Mouse (Mus musculus) myocyte (in vitro differentiated cells): ENCODE measurements at regions not wholly inside any gene's neighbourhood (a gene's known extent, or its start where the extent isn't known, plus 50 kb on each side); places are given as distances from the start of the nearest gene placed in this dataset.

Source experiments
- H3K27me3 ChIP-seq: one replicate; pipeline ENCODE4 v1.6.1; 2011; ENCODE audit not compliant: control insufficient read depth, insufficient read depth, insufficient read length
- H3K36me3 ChIP-seq: one replicate; pipeline ENCODE4 v1.6.1; 2011; ENCODE audit not compliant: control insufficient read depth, insufficient read depth
- H3K4me2 ChIP-seq: one replicate; pipeline ENCODE4 v1.6.1; 2011; ENCODE audit warnings: low read depth, control low read depth
- H3K4me3 ChIP-seq: one replicate; pipeline ENCODE4 v1.5.1; 2011; ENCODE audit warnings: mild to moderate bottlenecking, control low read depth, moderate library complexity
- H3K79me2 ChIP-seq: one replicate; pipeline ENCODE4 v1.6.1; 2011; ENCODE audit not compliant: control insufficient read depth, insufficient read depth
- H3ac ChIP-seq: one replicate; pipeline ENCODE4 v1.6.1; 2011; ENCODE audit not compliant: control insufficient read depth, insufficient read length
- CEBPB ChIP-seq: IDR thresholded peaks from 2 replicates; pipeline ENCODE4 v1.6.1; 2011; ENCODE audit warnings: mild to moderate bottlenecking, moderate library complexity; ENCODE audit not compliant: poor library complexity, insufficient read depth, severe bottlenecking
- E2F4 ChIP-seq: IDR thresholded peaks from one replicate; pipeline ENCODE4 v1.6.1; 2011; ENCODE audit warnings: mild to moderate bottlenecking, control low read depth, moderate library complexity; ENCODE audit not compliant: insufficient read depth
- MAX ChIP-seq: IDR thresholded peaks from one replicate; pipeline ENCODE4 v1.6.1; 2011; ENCODE audit warnings: low read depth, mild to moderate bottlenecking, control low read depth
- MYOD1 ChIP-seq, 3 experiments: IDR thresholded peaks; one replicate each; pipeline ENCODE4 v1.6.1; 2011; ENCODE audit warnings: control low read depth in 2 of 3, low read depth in 2 of 3, mild to moderate bottlenecking in 2 of 3, moderate library complexity in 1 of 3; ENCODE audit not compliant: insufficient read length in 2 of 3, control insufficient read depth in 1 of 3
- MYOG ChIP-seq, 3 experiments: IDR thresholded peaks; one replicate each; pipeline ENCODE4 v1.6.1; 2011; ENCODE audit warnings: control low read depth in 2 of 3, low read depth in 2 of 3, mild to moderate bottlenecking in 2 of 3; ENCODE audit not compliant: insufficient read length in 2 of 3, control insufficient read depth in 1 of 3, insufficient read depth in 1 of 3
- POLR2A ChIP-seq: IDR thresholded peaks from one replicate; pipeline ENCODE4 v1.6.1; 2011; ENCODE audit warnings: low read depth, mild to moderate bottlenecking, control low read depth, moderate library complexity; ENCODE audit not compliant: insufficient read length
- POLR2AphosphoS2 ChIP-seq: IDR thresholded peaks from one replicate; pipeline ENCODE4 v1.6.1; 2011; ENCODE audit warnings: low read depth, control low read depth; ENCODE audit not compliant: insufficient read length
- REST ChIP-seq: IDR thresholded peaks from one replicate; pipeline ENCODE4 v1.6.1; 2011; ENCODE audit warnings: mild to moderate bottlenecking, control low read depth, moderate library complexity; ENCODE audit not compliant: insufficient read depth, insufficient read length
- SRF ChIP-seq: IDR thresholded peaks from one replicate; pipeline ENCODE4 v1.6.1; 2011; ENCODE audit warnings: low read depth; ENCODE audit not compliant: control insufficient read depth, insufficient read length
- TCF12 ChIP-seq: IDR thresholded peaks from one replicate; pipeline ENCODE4 v1.6.1; 2011; ENCODE audit warnings: mild to moderate bottlenecking, control low read depth; ENCODE audit not compliant: poor library complexity, insufficient read depth, severe bottlenecking
- TCF3 ChIP-seq: IDR thresholded peaks from one replicate; pipeline ENCODE4 v1.6.1; 2011; ENCODE audit warnings: low read depth, control low read depth; ENCODE audit not compliant: insufficient read length
- USF1 ChIP-seq: IDR thresholded peaks from one replicate; pipeline ENCODE4 v1.6.1; 2011; ENCODE audit warnings: low read depth, mild to moderate bottlenecking, control low read depth, moderate library complexity

DNA sequence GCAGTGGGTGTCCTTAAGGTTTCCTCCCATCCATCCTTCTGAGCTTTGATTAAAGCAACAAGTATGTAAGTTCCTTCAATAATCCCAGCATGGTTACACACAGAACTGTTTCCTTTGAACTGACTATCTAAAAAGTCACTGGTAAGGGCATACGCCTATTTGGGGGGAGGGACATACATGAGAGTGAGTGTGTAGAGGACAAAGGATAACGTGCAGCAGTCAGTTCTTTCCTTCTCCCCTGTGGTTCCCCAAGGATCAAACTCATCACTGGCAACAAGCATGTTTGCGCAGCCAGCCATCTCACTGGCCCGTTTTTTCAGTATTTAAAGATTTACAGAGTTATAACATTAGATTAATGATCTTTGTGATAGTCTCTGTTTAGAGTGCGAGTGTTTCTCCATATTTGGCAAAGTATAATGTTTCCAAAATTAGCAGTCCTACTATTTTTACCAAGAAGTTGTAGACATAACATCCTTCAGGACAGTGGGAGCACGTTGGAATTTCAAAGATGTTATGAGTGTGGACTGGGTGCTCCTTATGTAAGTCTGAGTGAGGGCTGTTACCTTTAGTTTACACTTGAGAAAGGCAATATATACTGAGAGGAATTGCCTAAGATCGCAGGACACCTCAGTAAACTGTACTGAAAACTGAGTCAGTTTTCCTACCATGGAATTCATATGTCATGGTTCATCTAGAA is 151.6 kb upstream of the Lrig3 start:
- H3ac ChIP-seq, result no peak overlapping the region
- H3K27me3 ChIP-seq, result no peaks in the 10 kb centered on the region
- no peak overlapping the region for H3K4me2 ChIP-seq
- no peak overlapping the region for H3K4me3 ChIP-seq
- H3K79me2 ChIP-seq, result no peaks in the 10 kb centered on the region
- H3K36me3 ChIP-seq, result no peaks in the 10 kb centered on the region
- no peak for TF ChIP-seq POLR2A
- no peak for TF ChIP-seq E2F4
- no peak for TF ChIP-seq MYOG (IDR thresholded peaks at IDR 0.05; ENCODE audit: control insufficient read depth in 1 of 3, insufficient read depth in 1 of 3, insufficient read length in 2 of 3, low read depth in 2 of 3)
- no peak for TF ChIP-seq USF1
- no peak for TF ChIP-seq CEBPB
- TF ChIP-seq REST, result no peak
- no peak for TF ChIP-seq SRF
- TF ChIP-seq TCF3, result no peak
- TF ChIP-seq TCF12, result no peak

GRCm38 (mm10) chr10:125832134-125832533 is 133.8 kb upstream of the Lrig3 start:
- no peak overlapping the region for H3ac ChIP-seq
- no peaks in the 10 kb centered on the region for H3K36me3 ChIP-seq
- no peaks in the 10 kb centered on the region for H3K79me2 ChIP-seq
- H3K4me2 ChIP-seq, result no peak overlapping the region
- H3K27me3 ChIP-seq, result no peaks in the 10 kb centered on the region
- TF ChIP-seq USF1 (no peak), MAX (no peak), E2F4 (no peak), POLR2A (no peak), CEBPB (no peak), MYOG (IDR thresholded peaks at IDR 0.05; ENCODE audit: control insufficient read depth in 1 of 3, insufficient read depth in 1 of 3, insufficient read length in 2 of 3, low read depth in 2 of 3) (no peak), SRF (no peak), MYOD1 (IDR thresholded peaks at IDR 0.05; ENCODE audit: control insufficient read depth in 1 of 3, insufficient read length in 2 of 3, low read depth in 2 of 3) (no peak), REST (no peak), TCF3 (no peak), TCF12 (no peak)
- H3K4me3 ChIP-seq, result no peak overlapping the region

DNA sequence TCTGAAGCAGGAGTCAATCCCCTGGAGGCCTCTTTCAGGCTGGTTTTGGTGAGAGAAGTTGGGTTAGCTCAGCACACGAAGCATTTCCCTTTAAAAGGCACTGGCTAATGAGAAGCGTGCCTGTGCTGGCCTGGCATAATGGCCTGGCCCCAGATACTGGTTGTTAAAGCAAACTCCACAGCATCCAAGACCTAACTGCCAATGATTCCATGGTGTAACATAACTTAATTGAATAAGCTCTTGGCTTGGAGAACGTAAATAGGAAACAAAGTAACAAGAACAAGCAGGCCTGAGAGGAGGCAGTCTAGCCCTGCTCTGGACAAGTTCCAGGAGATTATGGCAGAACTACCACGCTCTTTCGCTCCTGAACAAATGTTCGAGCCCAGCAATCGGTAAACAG is 133.2 kb upstream of the Lrig3 start:
- no peak for TF ChIP-seq POLR2AphosphoS2
- no peak for TF ChIP-seq CEBPB
- no peak for TF ChIP-seq TCF3
- TF ChIP-seq MYOD1 (IDR thresholded peaks at IDR 0.05; ENCODE audit: control insufficient read depth in 1 of 3, insufficient read length in 2 of 3, low read depth in 2 of 3), result no peak
- TF ChIP-seq POLR2A, result no peak
- TF ChIP-seq USF1, result no peak
- no peak for TF ChIP-seq E2F4
- no peak for TF ChIP-seq MAX
- no peak for TF ChIP-seq MYOG (IDR thresholded peaks at IDR 0.05; ENCODE audit: control insufficient read depth in 1 of 3, insufficient read depth in 1 of 3, insufficient read length in 2 of 3, low read depth in 2 of 3)
- no peak for TF ChIP-seq TCF12
- no peak for TF ChIP-seq SRF
- TF ChIP-seq REST, result no peak
- H3K27me3 ChIP-seq, result no peaks in the 10 kb centered on the region
- H3K4me3 ChIP-seq, result no peak overlapping the region
- H3K4me2 ChIP-seq, result no peak overlapping the region
- no peak overlapping the region for H3ac ChIP-seq
- no peaks in the 10 kb centered on the region for H3K36me3 ChIP-seq
- H3K79me2 ChIP-seq, result no peaks in the 10 kb centered on the region

- H3K36me3 ChIP-seq, result no peaks in the 10 kb centered on the region
- TF ChIP-seq POLR2A, result no peak
- no peak for TF ChIP-seq REST
- TF ChIP-seq SRF, result no peak
- no peak for TF ChIP-seq CEBPB
- no peak for TF ChIP-seq MYOG (IDR thresholded peaks at IDR 0.05; ENCODE audit: control insufficient read depth in 1 of 3, insufficient read depth in 1 of 3, insufficient read length in 2 of 3, low read depth in 2 of 3)
- no peak for TF ChIP-seq USF1
- TF ChIP-seq TCF3, result no peak
- no peak for TF ChIP-seq MAX
- TF ChIP-seq MYOD1 (IDR thresholded peaks at IDR 0.05; ENCODE audit: control insufficient read depth in 1 of 3, insufficient read length in 2 of 3, low read depth in 2 of 3), result no peak
- no peak for TF ChIP-seq E2F4
- TF ChIP-seq TCF12, result no peak
- TF ChIP-seq POLR2AphosphoS2, result no peak
- H3K79me2 ChIP-seq, result no peaks in the 10 kb centered on the region
- no peak overlapping the region for H3K4me3 ChIP-seq
- H3K27me3 ChIP-seq, result no peaks in the 10 kb centered on the region
- H3ac ChIP-seq, result no peak overlapping the region
- H3K4me2 ChIP-seq, result no peak overlapping the region
Measured at GRCm38 (mm10) chr10:125833989-125834388, 132.0 kb upstream of the Lrig3 start.

DNA sequence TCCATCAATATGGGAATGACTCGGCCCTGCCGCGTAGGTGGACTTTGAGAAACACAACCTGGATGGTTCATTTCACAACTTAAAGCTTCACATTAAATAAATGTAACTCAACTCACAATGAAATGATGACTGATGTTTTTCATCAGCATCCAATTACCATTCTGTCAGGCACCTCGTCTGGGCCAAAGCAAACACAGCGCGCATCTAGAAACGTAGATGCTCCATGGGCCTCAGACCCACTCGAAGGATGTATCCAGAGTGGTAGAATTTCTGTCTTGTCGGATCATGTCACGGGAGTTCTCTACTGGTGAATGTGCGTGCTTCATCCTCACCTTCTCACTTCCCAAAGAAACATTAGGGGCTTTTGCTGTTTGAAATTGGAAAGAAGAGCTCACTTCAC is 127.0 kb upstream of the Lrig3 start:
- H3K36me3 ChIP-seq, result no peaks in the 10 kb centered on the region
- H3K4me3 ChIP-seq, result no peak overlapping the region
- H3K79me2 ChIP-seq, result no peaks in the 10 kb centered on the region
- no peak for TF ChIP-seq E2F4
- TF ChIP-seq POLR2A, result no peak
- no peak for TF ChIP-seq TCF3
- no peak for TF ChIP-seq USF1
- TF ChIP-seq SRF, result no peak
- TF ChIP-seq REST, result no peak
- TF ChIP-seq MAX, result no peak
- no peak for TF ChIP-seq MYOG (IDR thresholded peaks at IDR 0.05; ENCODE audit: control insufficient read depth in 1 of 3, insufficient read depth in 1 of 3, insufficient read length in 2 of 3, low read depth in 2 of 3)
- no peak for TF ChIP-seq TCF12
- TF ChIP-seq MYOD1 (IDR thresholded peaks at IDR 0.05; ENCODE audit: control insufficient read depth in 1 of 3, insufficient read length in 2 of 3, low read depth in 2 of 3), result no peak
- no peak for TF ChIP-seq POLR2AphosphoS2
- TF ChIP-seq CEBPB, result no peak
- H3K27me3 ChIP-seq, result no peaks in the 10 kb centered on the region
- no peak overlapping the region for H3K4me2 ChIP-seq
- H3ac ChIP-seq, result no peak overlapping the region
